Mouse (Mus musculus): ENCODE results near the gene Pfkm.

DNA sequence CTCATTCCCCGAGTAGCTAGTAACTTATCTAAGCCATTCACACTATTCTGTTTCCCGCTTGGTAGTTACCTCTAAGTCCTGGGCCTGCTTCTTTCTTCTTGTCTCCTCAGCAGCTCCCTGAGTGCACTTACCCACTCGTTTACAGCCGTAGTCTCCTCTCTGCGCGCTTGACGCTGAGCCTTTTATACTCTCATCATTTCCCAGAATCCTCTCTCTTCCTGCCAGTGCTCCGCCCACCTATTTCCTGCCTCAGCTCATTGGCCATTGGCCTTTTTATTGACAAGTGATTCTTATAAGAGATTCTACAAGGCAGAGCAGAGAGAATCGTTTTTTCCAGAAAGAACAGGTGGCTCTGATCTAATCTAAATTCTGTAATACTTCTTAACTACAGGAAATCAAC, 6.1 kb downstream of the Pfkm start:
- TF ChIP-seq CTCF (IDR thresholded peaks at IDR 0.05; ENCODE audit: low read depth, low read length): no peak
- no peak for TF ChIP-seq POLR2A (IDR thresholded peaks at IDR 0.05; ENCODE audit: extremely low read depth, insufficient read depth, low read length)

Measured in liver, adult 2 months (tissue).